ENCODE assay signal across 8 mouse cellular contexts in genomic region chr17:74316309-74316863, GRCm38 (mm10). TPM values are rescaled to one million over a fixed set of nuclear protein-coding genes. Genes with fewer than 3 reads are reported as not detected.
DNase-seq lines count a peak whose midpoint lies in the region; ATAC-seq and TF ChIP-seq lines count a peak whose summit lies in the region.

No protein-coding gene starts in this region.

- peak; percentile 82 for ATAC-seq in activated CD4-positive, CD25-positive, alpha-beta regulatory T cell, adult 4 months
- peak; percentile 95 for ATAC-seq in megakaryocyte, adult 5-6 weeks (ENCODE audit: poor library complexity, severe bottlenecking)

- DNase-seq in gastrocnemius, adult 8-10 months (ENCODE audit: low spot score in 2 of 2), result peak; percentile 82 to 88
- DNase-seq in hindlimb bud, embryonic 11.5 days (ENCODE audit: extremely low spot score, low read depth, low spot score), result peak; percentile 52
- DNase-seq in left cerebral cortex, adult 8-10 months (ENCODE audit: low spot score in 2 of 2), result peak; percentile 80 to 86
- peak; percentile 89 for DNase-seq in right cerebral cortex, adult 18-20 months
- peak; percentile 89 for DNase-seq in urinary bladder, adult 2 months (ENCODE audit: low spot score)

- TF ChIP-seq CTCF in cortical plate, adult 2 months (IDR thresholded peaks at IDR 0.05; ENCODE audit: extremely low read depth, insufficient read depth, low read length), result no peak

- peak overlapping the region; percentile 79 for H3K4me3 ChIP-seq in cortical plate, adult 2 months (ENCODE audit: insufficient read depth, low read length)

- H3K4me1 ChIP-seq in cortical plate, adult 2 months (ENCODE audit: control insufficient read depth, insufficient read depth, low read length), result peaks cover 2% of the 10 kb centered on the region; the same call in 1 of the 2 replicates

- peak; percentile 67; the same call in 1 of the 2 replicates for TF ChIP-seq POLR2A in cortical plate, adult 2 months (IDR thresholded peaks at IDR 0.05; ENCODE audit: extremely low read depth, insufficient read depth, low read length)

- H3K27ac ChIP-seq in cortical plate, adult 2 months (ENCODE audit: insufficient read depth, low read length), result peak overlapping the region; percentile 69

RNA-seq across cellular contexts. Expression of gene Dpy30, which starts 7.4 kb away (rescaled TPM):
- 100 to 1,000 TPM; 144 to 156 TPM for polyA plus RNA-seq in activated CD4-positive, CD25-positive, alpha-beta regulatory T cell, adult 4 months (2017; shearing (Covaris generic))
- 69.0 and 69.4 TPM in 2 replicates for polyA plus RNA-seq in cortical plate, adult 2 months (2012; rRNA removed)
- 10 to 100 TPM; 41.5 to 47.7 (median 44.5) TPM for total RNA-seq in gastrocnemius, adult 8-10 months (2022)
- 10 to 100 TPM; 46.1 to 50.2 (median 48.4) TPM for total RNA-seq in left cerebral cortex, adult 8-10 months (2022)
- total RNA-seq in megakaryocyte, adult 5-6 weeks (2015), result 112 and 124 TPM in 2 replicates
- 69.1 and 84.8 TPM in 2 replicates for total RNA-seq in megakaryocyte, adult 5-6 weeks (2017)
- polyA plus RNA-seq in urinary bladder, adult 2 months (2012; rRNA removed), result 80.7 and 103 TPM in 2 replicates

RNA-seq across cellular contexts. Expression of gene Memo1, which starts 21.1 kb away (rescaled TPM):
- polyA plus RNA-seq in activated CD4-positive, CD25-positive, alpha-beta regulatory T cell, adult 4 months (2017; shearing (Covaris generic)), result 10 to 100 TPM; 53.5 to 61.0 TPM
- 46.5 and 47.7 TPM in 2 replicates for polyA plus RNA-seq in cortical plate, adult 2 months (2012; rRNA removed)
- 10 to 100 TPM; 46.9 to 53.6 (median 52.8) TPM for total RNA-seq in gastrocnemius, adult 8-10 months (2022)
- 10 to 100 TPM; 36.5 to 43.7 (median 39.9) TPM for total RNA-seq in left cerebral cortex, adult 8-10 months (2022)
- 64.4 and 71.4 TPM in 2 replicates for total RNA-seq in megakaryocyte, adult 5-6 weeks (2015)
- 59.6 and 64.4 TPM in 2 replicates for total RNA-seq in megakaryocyte, adult 5-6 weeks (2017)
- polyA plus RNA-seq in urinary bladder, adult 2 months (2012; rRNA removed), result 47.4 and 56.6 TPM in 2 replicates

RNA-seq across cellular contexts. Expression of gene Spast, which starts 22.4 kb away (rescaled TPM):
- polyA plus RNA-seq in activated CD4-positive, CD25-positive, alpha-beta regulatory T cell, adult 4 months (2017; shearing (Covaris generic)), result 10 to 100 TPM in 1 of 2 experiments, 1 to 10 TPM in 1; 8.9 to 10.1 TPM
- 25.2 and 26.4 TPM in 2 replicates for polyA plus RNA-seq in cortical plate, adult 2 months (2012; rRNA removed)
- 10 to 100 TPM; 46.1 to 59.4 (median 53.1) TPM for total RNA-seq in gastrocnemius, adult 8-10 months (2022)
- 10 to 100 TPM; 41.9 to 49.5 (median 45.9) TPM for total RNA-seq in left cerebral cortex, adult 8-10 months (2022)
- 24.2 and 26.0 TPM in 2 replicates for total RNA-seq in megakaryocyte, adult 5-6 weeks (2015)
- total RNA-seq in megakaryocyte, adult 5-6 weeks (2017), result 38.2 and 39.7 TPM in 2 replicates
- polyA plus RNA-seq in urinary bladder, adult 2 months (2012; rRNA removed), result 11.5 and 13.1 TPM in 2 replicates

Comparison
In these comparisons a context has a peak if more than half of its experiments do, and no peak if none do; other contexts are left out.
1. Peak in every context shown above with its lines: DNase-seq, ATAC-seq, H3K4me3 ChIP-seq and H3K27ac ChIP-seq.